Mouse (Mus musculus) lung, adult 2 months (tissue): ENCODE results near the gene Cdc14a. TPM values are rescaled to one million over a fixed set of nuclear protein-coding genes. Genes with fewer than 3 reads are reported as not detected.
A peak's percentile ranks its signal among the peaks of the same experiment; 100 is the strongest.

Source experiments
- DNase-seq: peaks from one replicate; pipeline ENCODE4 v3.0.0; 2022
- H3K4me1 ChIP-seq: fragments of 200-500 bp; 2 replicates; pipeline ENCODE4 v1.6.1; 2011; ENCODE audit warnings: low read length; ENCODE audit not compliant: control insufficient read depth, insufficient read depth
- H3K4me3 ChIP-seq: fragments of 200-500 bp; replicated peaks from 2 replicates; pipeline ENCODE3; 2011; ENCODE audit warnings: low read depth, mild to moderate bottlenecking, control low read depth, low read length; ENCODE audit errors: extremely low read depth
- CTCF ChIP-seq: fragments of 200-500 bp; IDR thresholded peaks from 2 replicates; pipeline ENCODE4 v1.5.1; 2011; ENCODE audit warnings: mild to moderate bottlenecking, low read length, control low read depth; ENCODE audit not compliant: insufficient read depth
- POLR2A ChIP-seq: fragments of 200-500 bp; IDR thresholded peaks from 2 replicates; pipeline ENCODE4 v1.6.1; 2011; ENCODE audit warnings: low read depth, mild to moderate bottlenecking, control low read depth, low read length, borderline replicate concordance; ENCODE audit errors: extremely low read depth
- WGBS: fragments of 180-500 bp; shearing (Covaris S2); methylation state at CpG from one replicate; pipeline ENCODE4 v1.1.7; 2018; 5-methylcytosine and 5-hydroxymethylcytosine counted together
- polyA plus RNA-seq: library from polyadenylated mRNA; depleted of rRNA; stranded (reverse); fragments of >200 nt; gene quantifications from 2 replicates; pipeline ENCODE4 v1.2.3, GENCODE M21; 2012

Cdc14a gene
- polyA plus RNA-seq, 1 experiment, result 7.2 TPM

GRCm38 (mm10) chr3:116337840-116338239 is 86.0 kb downstream of the Cdc14a start:
- 70% methylated on average over 5 of the region's 5 CpGs for WGBS
- no peaks in the 10 kb centered on the region; the same call in 1 of the 2 replicates for H3K4me1 ChIP-seq
- no peak overlapping the region for H3K4me3 ChIP-seq
- TF ChIP-seq CTCF (no peak), POLR2A (no peak)
- no peak for DNase-seq

- Histone ChIP-seq H3K4me3 (no peak overlapping the region), H3K4me1 (no peaks in the 10 kb centered on the region)
- TF ChIP-seq CTCF, result no peak
- no peak for TF ChIP-seq POLR2A
- WGBS, result 80% methylated on average over 4 of the region's 4 CpGs
- DNase-seq, result no peak
Measured at GRCm38 (mm10) chr3:116335036-116335435, 88.8 kb downstream of the Cdc14a start.

GRCm38 (mm10) chr3:116333711-116334110 is 90.1 kb downstream of the Cdc14a start:
- no peak for TF ChIP-seq POLR2A
- TF ChIP-seq CTCF, result no peak
- H3K4me1 ChIP-seq, result no peaks in the 10 kb centered on the region
- WGBS, result 79% methylated on average over 6 of the region's 6 CpGs
- no peak for DNase-seq
- H3K4me3 ChIP-seq, result no peak overlapping the region

- H3K4me3 ChIP-seq, result no peak overlapping the region
- WGBS, result 14% methylated on average over 7 of the region's 7 CpGs
- DNase-seq, result peak; percentile 34
- TF ChIP-seq CTCF, result peak; percentile 58
- TF ChIP-seq POLR2A, result no peak
- H3K4me1 ChIP-seq, result no peaks in the 10 kb centered on the region
Measured at GRCm38 (mm10) chr3:116333229-116333628, 90.6 kb downstream of the Cdc14a start.

- no peaks in the 10 kb centered on the region for H3K4me1 ChIP-seq
- H3K4me3 ChIP-seq, result no peak overlapping the region
- TF ChIP-seq CTCF (peak; percentile 62), POLR2A (no peak)
- WGBS, result 44% methylated on average over 8 of the region's 8 CpGs
- peak; percentile 29 for DNase-seq
Measured at GRCm38 (mm10) chr3:116331811-116332464, 91.9 kb downstream of the Cdc14a start.

GRCm38 (mm10) chr3:116329976-116330375 is 93.9 kb downstream of the Cdc14a start:
- DNase-seq, result no peak
- 74% methylated on average over 8 of the region's 8 CpGs for WGBS
- no peak for TF ChIP-seq POLR2A
- TF ChIP-seq CTCF, result no peak

GRCm38 (mm10) chr3:116329023-116329762 is 94.6 kb downstream of the Cdc14a start:
- WGBS, result 71% methylated on average over 18 of the region's 18 CpGs
- no peaks in the 10 kb centered on the region for H3K4me1 ChIP-seq
- H3K4me3 ChIP-seq, result no peak overlapping the region
- DNase-seq, result no peak
- TF ChIP-seq CTCF (no peak), POLR2A (no peak)

More at GRCm38 (mm10) chr3:116329976-116330375, 93.9 kb downstream of the Cdc14a start:
- H3K4me1 ChIP-seq, result no peaks in the 10 kb centered on the region
- no peak overlapping the region for H3K4me3 ChIP-seq

- Histone ChIP-seq H3K4me1 (no peaks in the 10 kb centered on the region), H3K4me3 (no peak overlapping the region)
- WGBS, result 50% methylated on average over 10 of the region's 10 CpGs
- no peak for DNase-seq
- TF ChIP-seq CTCF, result no peak
- TF ChIP-seq POLR2A, result no peak
Measured at GRCm38 (mm10) chr3:116327616-116328004, 96.2 kb downstream of the Cdc14a start.

- 17% methylated on average over 23 of the region's 23 CpGs for WGBS
- TF ChIP-seq CTCF (peak; percentile 96), POLR2A (no peak)
Measured at GRCm38 (mm10) chr3:116327001-116327615, 96.7 kb downstream of the Cdc14a start.

More at GRCm38 (mm10) chr3:116327001-116327615, 96.7 kb downstream of the Cdc14a start:
- Histone ChIP-seq H3K4me1 (no peaks in the 10 kb centered on the region), H3K4me3 (no peak overlapping the region)
- peak; percentile 83 for DNase-seq
